Mouse (Mus musculus) cortical plate, adult 2 months (tissue): ENCODE data around the gene Rora. TPM values are rescaled to one million over a fixed set of nuclear protein-coding genes. Genes with fewer than 3 reads are reported as not detected.

Experiments used
- H3K27ac ChIP-seq: fragments of 200-500 bp; 2 replicates; pipeline ENCODE4 v1.5.1; 2012; ENCODE audit warnings: low read length, control low read depth, inconsistent platforms; ENCODE audit not compliant: insufficient read depth
- H3K4me1 ChIP-seq: fragments of 200-500 bp; 2 replicates; pipeline ENCODE4 v1.6.1; 2011; ENCODE audit warnings: low read length; ENCODE audit not compliant: control insufficient read depth, insufficient read depth
- H3K4me3 ChIP-seq: fragments of 200-500 bp; 2 replicates; pipeline ENCODE4 v1.5.1; 2011; ENCODE audit warnings: mild to moderate bottlenecking, low read length, control low read depth; ENCODE audit not compliant: insufficient read depth
- CTCF ChIP-seq: fragments of 200-500 bp; IDR thresholded peaks from 2 replicates; pipeline ENCODE4 v1.5.1; 2011; ENCODE audit warnings: mild to moderate bottlenecking, control low read depth, low read length; ENCODE audit not compliant: insufficient read depth; ENCODE audit errors: extremely low read depth
- POLR2A ChIP-seq: fragments of 200-500 bp; IDR thresholded peaks from 2 replicates; pipeline ENCODE4 v1.6.1; 2011; ENCODE audit warnings: mild to moderate bottlenecking, low read length, control low read depth; ENCODE audit not compliant: insufficient read depth; ENCODE audit errors: extremely low read depth
- polyA plus RNA-seq: library from polyadenylated mRNA; depleted of rRNA; stranded (reverse); fragments of >200 nt; gene quantifications from 2 replicates; pipeline ENCODE4 v1.2.3, GENCODE M21; 2012

Gene Rora
- polyA plus RNA-seq, 1 experiment, result 23.6 TPM

GRCm38 (mm10) chr9:69110301-69110674, 456.7 kb downstream of the Rora start:
- Histone ChIP-seq H3K4me1 (peaks cover 1% of the 10 kb centered on the region; the same call in 1 of the 2 replicates), H3K4me3 (no peak overlapping the region), H3K27ac (no peak overlapping the region)
- TF ChIP-seq CTCF (no peak), POLR2A (no peak)

- Histone ChIP-seq H3K4me3 (no peak overlapping the region), H3K27ac (no peak overlapping the region), H3K4me1 (peaks cover 1% of the 10 kb centered on the region; the same call in 1 of the 2 replicates)
- TF ChIP-seq CTCF (no peak), POLR2A (no peak)
Measured at GRCm38 (mm10) chr9:69110706-69111105, 457.1 kb downstream of the Rora start.

- Histone ChIP-seq H3K4me1 (peaks cover 1% of the 10 kb centered on the region; the same call in 1 of the 2 replicates), H3K27ac (no peak overlapping the region), H3K4me3 (no peak overlapping the region)
- TF ChIP-seq POLR2A (no peak), CTCF (no peak)
Measured at GRCm38 (mm10) chr9:69111539-69111938, 458.0 kb downstream of the Rora start.

GRCm38 (mm10) chr9:69114429-69114984, 460.9 kb downstream of the Rora start:
- H3K4me3 ChIP-seq, result no peak overlapping the region
- TF ChIP-seq CTCF (no peak), POLR2A (no peak)
- no peak overlapping the region for H3K27ac ChIP-seq
- H3K4me1 ChIP-seq, result no peaks in the 10 kb centered on the region; the same call in 1 of the 2 replicates

GRCm38 (mm10) chr9:69116740-69117139, 463.2 kb downstream of the Rora start:
- H3K4me3 ChIP-seq, result no peak overlapping the region
- TF ChIP-seq POLR2A, result no peak
- TF ChIP-seq CTCF, result no peak
- H3K27ac ChIP-seq, result no peak overlapping the region
- H3K4me1 ChIP-seq, result no peaks in the 10 kb centered on the region; the same call in 1 of the 2 replicates

- Histone ChIP-seq H3K27ac (no peak overlapping the region), H3K4me1 (peaks cover 3% of the 10 kb centered on the region; the same call in 1 of the 2 replicates), H3K4me3 (no peak overlapping the region)
- TF ChIP-seq POLR2A (no peak), CTCF (no peak)
Measured at GRCm38 (mm10) chr9:69121117-69121740, 467.6 kb downstream of the Rora start.

GRCm38 (mm10) chr9:69125011-69125786, 471.6 kb downstream of the Rora start:
- no peak overlapping the region for H3K27ac ChIP-seq
- peak overlapping the region; percentile 25 for H3K4me3 ChIP-seq
- peaks cover 3% of the 10 kb centered on the region; the same call in 1 of the 2 replicates for H3K4me1 ChIP-seq
- TF ChIP-seq POLR2A (no peak), CTCF (no peak)

GRCm38 (mm10) chr9:69125787-69126161, 472.2 kb downstream of the Rora start:
- H3K27ac ChIP-seq, result no peak overlapping the region
- TF ChIP-seq POLR2A (no peak), CTCF (no peak)
- H3K4me3 ChIP-seq, result peak overlapping the region; percentile 25
- H3K4me1 ChIP-seq, result peaks cover 3% of the 10 kb centered on the region; the same call in 1 of the 2 replicates

GRCm38 (mm10) chr9:69126595-69126994, 473.0 kb downstream of the Rora start:
- Histone ChIP-seq H3K4me3 (no peak overlapping the region), H3K27ac (no peak overlapping the region), H3K4me1 (peaks cover 3% of the 10 kb centered on the region; the same call in 1 of the 2 replicates)
- TF ChIP-seq POLR2A, result no peak
- TF ChIP-seq CTCF, result no peak

- TF ChIP-seq CTCF, result no peak
- no peak for TF ChIP-seq POLR2A
- Histone ChIP-seq H3K4me3 (no peak overlapping the region), H3K27ac (no peak overlapping the region), H3K4me1 (peaks cover 3% of the 10 kb centered on the region; the same call in 1 of the 2 replicates)
Measured at GRCm38 (mm10) chr9:69128335-69128734, 474.7 kb downstream of the Rora start.
